Mouse (Mus musculus): ENCODE measurements around the gene Bloc1s3. TPM values are rescaled to one million over a fixed set of nuclear protein-coding genes. Genes with fewer than 3 reads are reported as not detected.

Bloc1s3 gene
- polyA plus RNA-seq, 1 experiment from 2014 or later: 3.0 TPM

GRCm38 (mm10) chr7:19534676-19535075 is 26.5 kb upstream of the Bloc1s3 start:
- H3K36me3 ChIP-seq (ENCODE audit: insufficient read depth, low read length): peaks cover 44% of the 10 kb centered on the region
- H3K4me2 ChIP-seq (ENCODE audit: low read length): no peak overlapping the region
- H3K4me1 ChIP-seq (replicated peaks; ENCODE audit: insufficient read depth, low read length): no peaks in the 10 kb centered on the region
- no peak for DNase-seq (ENCODE audit: low spot score)
- WGBS: 95% methylated on average over 10 of the region's 10 CpGs
- no peak for TF ChIP-seq CTCF (IDR thresholded peaks at IDR 0.05; ENCODE audit: low read depth)
- no peak overlapping the region for H3K27ac ChIP-seq
- no peak overlapping the region for H3K4me3 ChIP-seq (replicated peaks; ENCODE audit: low read depth, low read length)
- no peaks in the 10 kb centered on the region for H3K9me3 ChIP-seq (replicated peaks; ENCODE audit: low read length)
- H3K27me3 ChIP-seq (ENCODE audit: insufficient read depth, low read length): no peaks in the 10 kb centered on the region
- no peak overlapping the region for H3K9ac ChIP-seq (ENCODE audit: low read depth, low read length)
- no peak for ATAC-seq (replicated peaks; ENCODE audit: low FRiP score, low read depth)

GRCm38 (mm10) chr7:19532240-19532639 is 24.1 kb upstream of the Bloc1s3 start:
- Histone ChIP-seq H3K4me3 (replicated peaks; ENCODE audit: low read depth, low read length) (no peak overlapping the region), H3K27ac (no peak overlapping the region), H3K9me3 (replicated peaks; ENCODE audit: low read length) (no peaks in the 10 kb centered on the region), H3K9ac (ENCODE audit: low read depth, low read length) (no peak overlapping the region), H3K4me1 (replicated peaks; ENCODE audit: insufficient read depth, low read length) (no peaks in the 10 kb centered on the region), H3K27me3 (ENCODE audit: insufficient read depth, low read length) (no peaks in the 10 kb centered on the region), H3K36me3 (ENCODE audit: insufficient read depth, low read length) (peaks cover 49% of the 10 kb centered on the region), H3K4me2 (ENCODE audit: low read length) (no peak overlapping the region)
- no peak for ATAC-seq (replicated peaks; ENCODE audit: low FRiP score, low read depth)
- WGBS: 84% methylated on average over 14 of the region's 14 CpGs
- no peak for TF ChIP-seq CTCF (IDR thresholded peaks at IDR 0.05; ENCODE audit: low read depth)
- no peak for DNase-seq (ENCODE audit: low spot score)

- Histone ChIP-seq H3K36me3 (ENCODE audit: insufficient read depth, low read length) (peaks cover 49% of the 10 kb centered on the region), H3K4me1 (replicated peaks; ENCODE audit: insufficient read depth, low read length) (no peaks in the 10 kb centered on the region), H3K27me3 (ENCODE audit: insufficient read depth, low read length) (no peaks in the 10 kb centered on the region), H3K4me3 (replicated peaks; ENCODE audit: low read depth, low read length) (no peak overlapping the region), H3K9me3 (replicated peaks; ENCODE audit: low read length) (no peaks in the 10 kb centered on the region), H3K9ac (ENCODE audit: low read depth, low read length) (no peak overlapping the region), H3K27ac (no peak overlapping the region), H3K4me2 (ENCODE audit: low read length) (no peak overlapping the region)
- WGBS: 67% methylated on average over 10 of the region's 10 CpGs
- TF ChIP-seq CTCF (IDR thresholded peaks at IDR 0.05; ENCODE audit: low read depth): peak; percentile 35; the same call in 1 of the 2 replicates
- no peak for DNase-seq (ENCODE audit: low spot score)
- ATAC-seq (replicated peaks; ENCODE audit: low FRiP score, low read depth): 0 out of 2 replicates have a peak, but pooled peaks have one; percentile 21
Observed at GRCm38 (mm10) chr7:19531077-19531476, 22.9 kb upstream of the Bloc1s3 start.

- H3K4me3 ChIP-seq (replicated peaks; ENCODE audit: low read depth, low read length): no peak overlapping the region
- H3K27me3 ChIP-seq (ENCODE audit: insufficient read depth, low read length): peaks cover 38% of the 10 kb centered on the region
- H3K9ac ChIP-seq (ENCODE audit: low read depth, low read length): no peak overlapping the region
- H3K9me3 ChIP-seq (replicated peaks; ENCODE audit: low read length): no peaks in the 10 kb centered on the region
- ATAC-seq (replicated peaks; ENCODE audit: low FRiP score, low read depth) (no peak), DNase-seq (ENCODE audit: low spot score) (no peak)
- no peak overlapping the region for H3K27ac ChIP-seq
- 0 out of 2 replicates have a peak, but pooled peaks cover 9% of the 10 kb centered on the region for H3K36me3 ChIP-seq (ENCODE audit: insufficient read depth, low read length)
- WGBS: 66% methylated on average over 2 of the region's 2 CpGs
- H3K4me1 ChIP-seq (replicated peaks; ENCODE audit: insufficient read depth, low read length): peaks cover 20% of the 10 kb centered on the region
- peak; percentile 22; the same call in 1 of the 2 replicates for TF ChIP-seq CTCF (IDR thresholded peaks at IDR 0.05; ENCODE audit: low read depth)
- H3K4me2 ChIP-seq (ENCODE audit: low read length): no peak overlapping the region
Observed at GRCm38 (mm10) chr7:19525105-19525481, 16.9 kb upstream of the Bloc1s3 start.

GRCm38 (mm10) chr7:19524420-19525104 is 16.4 kb upstream of the Bloc1s3 start:
- no peak for ATAC-seq (replicated peaks; ENCODE audit: low FRiP score, low read depth)
- no peak overlapping the region for H3K27ac ChIP-seq
- peaks cover 44% of the 10 kb centered on the region for H3K27me3 ChIP-seq (ENCODE audit: insufficient read depth, low read length)
- DNase-seq (ENCODE audit: low spot score): no peak
- peak overlapping the region; percentile 36; the same call in 1 of the 2 replicates for H3K4me3 ChIP-seq (replicated peaks; ENCODE audit: low read depth, low read length)
- H3K9me3 ChIP-seq (replicated peaks; ENCODE audit: low read length): no peaks in the 10 kb centered on the region
- H3K4me1 ChIP-seq (replicated peaks; ENCODE audit: insufficient read depth, low read length): peaks cover 25% of the 10 kb centered on the region
- no peak overlapping the region for H3K9ac ChIP-seq (ENCODE audit: low read depth, low read length)
- H3K36me3 ChIP-seq (ENCODE audit: insufficient read depth, low read length): 0 out of 2 replicates have a peak, but pooled peaks cover 3% of the 10 kb centered on the region
- no peak for TF ChIP-seq CTCF (IDR thresholded peaks at IDR 0.05; ENCODE audit: low read depth)
- peak overlapping the region; percentile 63 for H3K4me2 ChIP-seq (ENCODE audit: low read length)
- WGBS: 12% methylated on average over 24 of the region's 24 CpGs

GRCm38 (mm10) chr7:19523757-19524419 is 15.7 kb upstream of the Bloc1s3 start:
- peak overlapping the region; percentile 63 for H3K4me2 ChIP-seq (ENCODE audit: low read length)
- H3K4me1 ChIP-seq (replicated peaks; ENCODE audit: insufficient read depth, low read length): peaks cover 25% of the 10 kb centered on the region
- no peak overlapping the region for H3K9ac ChIP-seq (ENCODE audit: low read depth, low read length)
- peaks cover 49% of the 10 kb centered on the region for H3K27me3 ChIP-seq (ENCODE audit: insufficient read depth, low read length)
- peak overlapping the region; percentile 36 for H3K4me3 ChIP-seq (replicated peaks; ENCODE audit: low read depth, low read length)
- DNase-seq (ENCODE audit: low spot score): peak; percentile 66
- H3K27ac ChIP-seq: no peak overlapping the region
- H3K36me3 ChIP-seq (ENCODE audit: insufficient read depth, low read length): 0 out of 2 replicates have a peak, but pooled peaks cover 3% of the 10 kb centered on the region
- ATAC-seq (replicated peaks; ENCODE audit: low FRiP score, low read depth): 0 out of 2 replicates have a peak, but pooled peaks have one; percentile 22
- WGBS: 1% methylated on average over 64 of the region's 64 CpGs
- peak; percentile 72 for TF ChIP-seq CTCF (IDR thresholded peaks at IDR 0.05; ENCODE audit: low read depth)
- H3K9me3 ChIP-seq (replicated peaks; ENCODE audit: low read length): no peaks in the 10 kb centered on the region
